Mouse (Mus musculus): ENCODE results near the gene Tpx2. TPM values are rescaled to one million over a fixed set of nuclear protein-coding genes. Genes with fewer than 3 reads are reported as not detected.

The Tpx2 gene
- total RNA-seq, 2 experiments from 2014 or later = 10.4 to 12.8 TPM

GRCm38 (mm10) chr2:152914310-152915120, 66.8 kb downstream of the Tpx2 start:
- DNase-seq = peak; percentile 86

- DNase-seq = no peak
Measured at GRCm38 (mm10) chr2:152915453-152915852, 67.7 kb downstream of the Tpx2 start.

GRCm38 (mm10) chr2:152916111-152916510, 68.3 kb downstream of the Tpx2 start:
- no peak for DNase-seq

GRCm38 (mm10) chr2:152917671-152918070, 69.9 kb downstream of the Tpx2 start:
- DNase-seq = no peak

GRCm38 (mm10) chr2:152922376-152922775, 74.6 kb downstream of the Tpx2 start:
- no peak for DNase-seq

GRCm38 (mm10) chr2:152923621-152924020, 75.9 kb downstream of the Tpx2 start:
- no peak for DNase-seq

- DNase-seq = no peak
Measured at GRCm38 (mm10) chr2:152924128-152924527, 76.4 kb downstream of the Tpx2 start.

- DNase-seq = no peak
Measured at GRCm38 (mm10) chr2:152924543-152924942, 76.8 kb downstream of the Tpx2 start.

GRCm38 (mm10) chr2:152925189-152925872, 77.6 kb downstream of the Tpx2 start:
- peak; percentile 70 for DNase-seq

- no peak for DNase-seq
Measured at GRCm38 (mm10) chr2:152926896-152927295, 79.1 kb downstream of the Tpx2 start.

GRCm38 (mm10) chr2:152927371-152927770, 79.6 kb downstream of the Tpx2 start:
- no peak for DNase-seq

GRCm38 (mm10) chr2:152928219-152928987, 80.6 kb downstream of the Tpx2 start:
- no peak for DNase-seq

- DNase-seq = no peak
Measured at GRCm38 (mm10) chr2:152928988-152929370, 81.2 kb downstream of the Tpx2 start.

- DNase-seq = peak; percentile 41
Measured at GRCm38 (mm10) chr2:152930276-152930675, 82.5 kb downstream of the Tpx2 start.

GRCm38 (mm10) chr2:152931456-152932160, 83.8 kb downstream of the Tpx2 start:
- DNase-seq = no peak

GRCm38 (mm10) chr2:152933048-152933447, 85.3 kb downstream of the Tpx2 start, which contains the start of gene Foxs1:
TSS of gene Foxs1 (minus strand) at chr2:152933208.
- DNase-seq = peak; percentile 42

GRCm38 (mm10) chr2:152933614-152934013, 85.8 kb downstream of the Tpx2 start:
- peak; percentile 71 for DNase-seq

GRCm38 (mm10) chr2:152939846-152940245, 92.1 kb downstream of the Tpx2 start:
- peak; percentile 60 for DNase-seq

GRCm38 (mm10) chr2:152941106-152941505, 93.3 kb downstream of the Tpx2 start:
- DNase-seq = no peak

- no peak for DNase-seq
Measured at GRCm38 (mm10) chr2:152941776-152942175, 94.0 kb downstream of the Tpx2 start.

- DNase-seq = no peak
Measured at GRCm38 (mm10) chr2:152942898-152943515, 95.2 kb downstream of the Tpx2 start.

GRCm38 (mm10) chr2:152943568-152943967, 95.8 kb downstream of the Tpx2 start:
- no peak for DNase-seq

Measured in gastrocnemius, postnatal 10 days (tissue).